Mouse (Mus musculus): Measurements from ENCODE around the gene Disc1.

Disc1 gene

DNA sequence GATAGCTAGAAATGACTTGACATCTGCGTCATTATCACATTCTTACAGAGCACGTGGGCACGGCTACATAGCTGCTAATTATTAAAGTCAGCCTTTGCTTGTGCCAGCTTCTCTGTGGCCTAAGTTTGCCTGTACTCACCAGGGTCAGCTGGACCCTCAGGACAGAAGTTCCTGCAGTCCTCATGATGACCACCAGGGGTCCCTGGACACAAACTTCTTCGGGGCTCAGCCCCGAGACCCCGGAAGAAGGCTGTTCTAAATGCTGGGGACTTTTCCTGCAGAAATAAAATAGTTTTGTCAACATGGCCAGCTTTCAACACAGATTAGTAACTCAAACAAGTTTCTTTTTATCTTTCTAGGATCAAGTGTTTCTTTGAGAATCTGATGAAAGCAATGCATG is 74.3 kb downstream of the Disc1 start:
- peak in 1 of 2 experiments; percentile 19 for DNase-seq

- DNase-seq, result peak in 1 of 2 experiments; percentile 18
Observed at GRCm38 (mm10) chr8:125130835-125131234, 76.8 kb downstream of the Disc1 start.

- no peak for DNase-seq
Observed at GRCm38 (mm10) chr8:125131265-125131664, 77.3 kb downstream of the Disc1 start.

GRCm38 (mm10) chr8:125133685-125134114 is 79.7 kb downstream of the Disc1 start:
- peak; percentile 54 to 68 for DNase-seq

- DNase-seq, result peak in 1 of 2 experiments; percentile 27
Observed at GRCm38 (mm10) chr8:125134876-125135275, 80.9 kb downstream of the Disc1 start.

DNA sequence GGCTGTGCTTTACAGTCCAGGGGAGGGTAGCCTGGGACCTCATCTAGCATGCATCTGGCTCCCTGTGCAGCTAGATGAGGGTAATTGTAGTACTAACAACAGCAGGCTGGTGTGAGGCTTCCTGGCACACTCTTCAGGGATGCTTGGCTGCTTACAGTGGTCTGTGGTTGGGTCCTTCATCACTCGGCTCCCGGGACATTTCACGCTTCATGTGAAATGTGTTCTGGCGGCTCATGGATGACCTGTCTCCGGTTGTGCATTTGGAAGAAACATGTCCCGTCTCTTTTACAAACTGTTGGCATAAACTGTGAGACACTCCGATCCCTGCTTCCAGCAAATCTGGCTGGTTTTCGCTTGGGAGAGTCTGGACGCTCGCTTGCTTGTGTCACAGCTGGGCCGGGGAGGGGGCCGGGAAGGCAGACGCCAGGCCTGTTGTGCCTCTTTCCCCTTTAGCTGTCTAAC is 85.7 kb downstream of the Disc1 start:
- no peak for DNase-seq

DNA sequence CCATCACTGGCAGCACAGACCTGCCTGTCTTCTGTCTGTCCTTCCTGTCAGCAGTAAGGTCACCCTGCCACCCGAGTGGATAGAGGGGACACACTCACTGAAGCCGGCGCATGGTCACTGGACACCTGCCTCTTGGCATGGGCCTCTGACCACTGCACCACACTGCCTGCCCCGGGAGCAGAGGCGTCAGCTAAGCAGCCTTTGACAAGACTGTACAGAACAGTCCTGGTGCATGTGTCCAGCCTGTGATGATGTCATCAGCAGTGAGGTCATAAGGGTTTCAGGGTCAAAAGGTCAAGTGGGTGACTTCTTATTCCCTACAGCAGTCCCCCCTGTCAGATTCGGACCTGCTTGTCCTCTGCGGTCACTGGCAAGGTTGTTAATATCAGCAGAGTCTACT is 87.0 kb downstream of the Disc1 start:
- no peak for DNase-seq

DNA sequence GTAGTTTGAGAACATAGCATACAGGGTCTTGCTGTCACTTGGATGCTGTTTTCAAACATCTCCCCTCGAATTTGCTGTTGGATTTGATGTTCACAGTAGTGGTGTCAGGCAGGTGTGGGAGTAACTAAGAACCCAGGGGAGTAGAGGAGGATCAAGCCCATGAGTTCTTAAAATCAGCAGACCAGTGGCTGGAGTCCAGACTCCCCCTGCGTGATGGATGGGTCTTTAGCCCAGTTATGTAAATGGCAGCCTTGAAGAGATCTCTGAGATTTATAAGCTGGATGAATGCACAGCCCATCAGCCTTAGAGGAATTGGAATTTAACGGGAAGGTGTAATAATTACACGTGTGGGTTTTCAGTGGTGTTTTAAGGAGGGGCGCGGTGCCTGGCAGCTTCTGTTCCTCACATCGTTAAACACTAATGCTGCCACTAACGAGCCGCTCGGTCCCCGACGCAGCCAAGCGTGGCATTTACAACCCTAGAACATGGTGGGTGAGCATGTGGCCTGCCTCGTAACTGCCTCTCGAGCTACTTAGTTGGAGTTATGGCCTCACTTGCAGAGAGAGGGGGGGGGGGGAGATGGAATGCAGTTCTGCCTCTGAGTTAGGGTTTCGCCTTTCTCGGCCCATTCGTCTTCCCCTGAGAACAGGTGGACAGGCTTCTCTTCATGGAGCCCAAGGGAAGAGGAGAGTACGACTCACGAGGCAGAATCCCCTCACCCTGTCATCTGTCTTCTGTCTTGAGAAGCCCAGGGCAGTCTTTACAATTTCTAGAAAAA is 103.1 kb downstream of the Disc1 start:
- no peak for DNase-seq

DNA sequence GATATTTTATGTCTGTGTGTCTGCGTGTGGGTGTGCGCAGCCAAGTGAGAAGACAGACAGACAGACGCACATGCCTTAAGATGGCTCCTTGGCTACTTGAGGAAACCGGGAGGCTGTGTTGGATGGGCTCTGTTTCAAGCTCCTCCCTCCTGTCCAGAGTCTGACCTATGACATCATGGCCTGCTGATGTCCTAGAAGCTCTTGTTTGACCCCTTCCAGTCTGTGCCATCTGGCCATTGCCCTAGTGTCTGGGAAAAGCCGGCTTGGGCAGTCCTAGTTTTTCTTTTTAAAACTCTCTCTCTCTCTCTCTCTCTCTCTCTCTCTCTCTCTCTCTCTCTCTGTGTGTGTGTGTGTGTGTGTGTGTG is 103.6 kb downstream of the Disc1 start:
- no peak for DNase-seq

DNA sequence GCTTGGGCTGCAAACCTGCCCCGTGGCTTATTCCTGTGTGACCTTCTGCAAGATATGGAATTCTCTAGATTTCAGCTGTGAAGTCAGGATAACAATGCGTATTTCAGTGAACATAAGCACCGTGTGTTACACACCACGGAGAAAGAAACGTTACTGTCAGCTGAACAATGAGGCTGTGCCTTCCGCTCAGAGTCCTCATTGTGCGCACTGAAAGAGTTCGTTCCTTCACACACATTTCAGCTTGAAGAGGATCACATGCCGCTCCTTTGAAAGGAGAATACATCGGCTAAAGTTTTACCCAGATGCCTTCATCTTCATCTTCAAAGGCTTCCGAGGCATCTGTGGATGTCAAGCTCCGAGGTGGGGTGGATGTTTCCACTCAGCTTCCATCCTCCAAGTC is 105.4 kb downstream of the Disc1 start:
- no peak for DNase-seq

GRCm38 (mm10) chr8:125163491-125163890 is 109.5 kb downstream of the Disc1 start:
- DNase-seq, result no peak

DNA sequence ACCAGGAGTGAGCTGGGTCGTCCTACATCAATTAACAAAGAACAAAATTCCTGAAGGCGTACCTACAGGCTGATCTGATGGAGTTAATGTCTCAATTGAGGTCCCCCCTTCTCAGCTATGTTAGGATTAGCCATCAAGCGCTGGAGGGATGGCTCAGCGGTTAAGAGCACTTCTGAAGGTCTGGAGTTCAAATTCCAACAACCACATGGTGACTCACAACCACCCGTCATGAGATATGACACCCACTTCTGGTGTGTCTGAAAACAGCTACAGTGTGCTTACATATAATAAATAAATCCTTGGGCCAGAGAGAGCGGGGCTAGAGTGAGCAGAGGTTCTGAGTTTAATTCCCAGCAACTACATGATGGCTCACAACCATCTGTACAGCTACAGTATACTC is 109.9 kb downstream of the Disc1 start:
- no peak for DNase-seq

DNA sequence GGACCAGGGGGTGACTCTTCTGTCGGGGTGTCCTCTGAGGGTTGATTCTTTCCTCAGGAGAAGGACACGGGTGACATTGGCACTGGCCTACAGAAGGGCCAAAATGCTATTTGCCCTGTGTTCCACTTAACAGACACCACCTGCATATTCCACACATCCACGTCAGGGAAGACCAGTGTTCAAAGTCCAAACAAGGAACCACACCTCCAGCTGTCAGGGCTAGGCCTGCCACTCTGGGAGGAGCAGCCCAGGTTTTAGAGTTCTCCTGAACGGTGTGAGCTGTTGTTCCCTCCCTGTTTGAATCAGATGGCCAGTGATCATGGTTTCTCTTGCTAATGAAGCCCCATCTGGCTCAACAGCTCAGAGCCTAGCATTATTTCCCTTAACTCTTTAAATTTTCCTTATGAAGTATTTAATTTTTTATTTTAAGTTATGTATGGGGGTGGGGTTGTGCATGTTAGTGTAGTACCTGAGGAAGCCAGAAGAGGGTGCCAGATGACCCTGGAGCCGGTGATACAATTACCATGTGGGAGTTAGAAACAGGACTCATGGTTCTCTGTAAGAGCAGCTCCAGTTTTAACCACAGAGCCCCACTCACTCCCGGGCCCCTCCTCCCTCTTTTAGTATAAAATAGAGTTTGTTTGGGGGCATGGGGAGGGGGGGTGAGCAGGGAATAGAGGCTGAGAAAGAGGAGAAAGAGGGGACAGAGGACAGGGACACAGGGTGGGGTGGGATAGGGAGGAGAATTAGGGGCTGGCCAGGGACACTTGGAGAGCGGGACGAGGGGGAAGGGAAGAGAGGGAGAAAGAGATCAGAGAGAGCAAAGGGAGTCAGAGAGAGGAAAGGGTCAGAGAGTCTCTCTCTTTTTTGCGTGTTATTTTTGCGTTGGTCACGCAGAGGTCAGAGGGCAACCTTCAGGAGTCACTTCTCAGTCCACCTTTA is 111.8 kb downstream of the Disc1 start:
- DNase-seq, result peak in 1 of 2 experiments; percentile 43

- no peak for DNase-seq
Observed at GRCm38 (mm10) chr8:125166545-125166944, 112.5 kb downstream of the Disc1 start.

DNA sequence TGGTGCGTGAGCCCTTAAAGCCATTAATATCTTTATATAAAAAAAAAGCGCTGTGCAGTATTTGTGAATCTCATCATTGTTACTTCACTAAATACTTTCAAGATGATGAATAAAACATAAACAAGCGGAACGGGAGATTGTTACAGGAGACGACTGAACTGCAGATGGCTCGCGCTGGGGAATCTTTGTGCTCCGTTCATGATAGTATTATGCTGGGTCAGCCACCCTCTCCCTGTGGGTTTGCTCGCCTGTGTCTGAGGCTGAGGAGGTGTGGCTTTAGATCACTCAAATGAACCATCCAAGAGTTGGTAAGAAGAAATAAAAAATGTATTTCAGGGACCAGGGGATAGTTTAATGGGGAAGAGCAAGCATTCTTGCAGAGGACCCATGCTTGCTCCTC is 113.0 kb downstream of the Disc1 start:
- no peak for DNase-seq

DNA sequence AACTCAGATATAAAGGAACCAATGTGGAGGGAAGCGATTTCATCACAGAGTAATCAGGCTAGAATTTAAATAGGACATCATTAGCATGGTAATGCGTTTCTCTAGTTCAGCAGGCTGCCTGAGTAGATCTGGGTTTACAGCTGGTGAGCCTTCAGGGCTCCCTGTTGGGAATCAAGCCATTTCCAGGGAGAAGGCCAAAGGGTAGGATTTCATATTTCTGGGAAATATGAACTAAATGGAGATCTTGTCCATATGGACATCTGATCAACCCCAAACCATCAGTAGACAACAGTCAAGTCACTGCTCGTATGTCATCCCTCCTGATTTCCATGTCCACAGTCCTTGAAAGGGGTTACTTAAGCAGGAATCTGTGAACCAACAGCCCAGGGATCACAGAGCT is 115.6 kb downstream of the Disc1 start:
- DNase-seq, result peak in 1 of 2 experiments; percentile 18

DNA sequence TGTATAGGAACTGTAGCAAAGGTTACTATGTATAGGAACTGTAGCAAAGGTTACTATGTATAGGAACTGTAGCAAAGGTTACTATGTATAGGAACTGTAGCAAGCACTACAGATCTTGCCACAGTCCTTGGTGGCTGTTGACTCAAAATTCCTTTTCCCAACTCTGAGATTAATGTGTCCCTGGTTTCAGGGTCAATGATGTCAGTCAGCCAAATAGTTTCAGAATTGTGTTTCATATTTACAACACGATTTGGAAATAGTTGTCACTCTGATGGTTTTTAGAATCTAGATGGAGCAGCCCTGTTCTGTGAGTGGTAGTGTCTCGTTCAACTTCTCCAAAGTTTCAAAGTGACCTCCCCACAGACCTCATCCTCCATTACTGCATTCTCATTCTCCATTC is 117.5 kb downstream of the Disc1 start:
- DNase-seq, result no peak

- DNase-seq, result peak; percentile 51 to 54
Observed at GRCm38 (mm10) chr8:125174237-125174636, 120.2 kb downstream of the Disc1 start.

GRCm38 (mm10) chr8:125174851-125175250 is 120.9 kb downstream of the Disc1 start:
- peak; percentile 26 to 30 for DNase-seq

- DNase-seq, result peak; percentile 39 to 54
Observed at GRCm38 (mm10) chr8:125175661-125176060, 121.7 kb downstream of the Disc1 start.

GRCm38 (mm10) chr8:125177091-125177490 is 123.1 kb downstream of the Disc1 start:
- DNase-seq, result no peak

GRCm38 (mm10) chr8:125177958-125178357 is 124.0 kb downstream of the Disc1 start:
- no peak for DNase-seq

All from lung, adult 18-20 months (tissue).